Mouse (Mus musculus): ENCODE results near the gene Myg1. TPM values are rescaled to one million over a fixed set of nuclear protein-coding genes. Genes with fewer than 3 reads are reported as not detected.

Myg1 gene
- polyA plus RNA-seq, 1 experiment from 2014 or later = 78.4 TPM

- DNase-seq (ENCODE audit: low spot score) (no peak), ATAC-seq (ENCODE audit: low FRiP score) (no peak)
- Histone ChIP-seq H3K9me3 (ENCODE audit: control insufficient read depth, low read length) (no peaks in the 10 kb centered on the region), H3K4me1 (replicated peaks; ENCODE audit: control insufficient read depth, insufficient read depth, low read length) (peaks cover 9% of the 10 kb centered on the region), H3K27me3 (ENCODE audit: control insufficient read depth, insufficient read depth, low read length) (no peaks in the 10 kb centered on the region), H3K4me2 (replicated peaks) (no peak overlapping the region), H3K27ac (no peak overlapping the region), H3K4me3 (replicated peaks; ENCODE audit: low read length) (no peak overlapping the region), H3K9ac (no peak overlapping the region), H3K36me3 (replicated peaks; ENCODE audit: control insufficient read depth, insufficient read depth) (peaks cover 71% of the 10 kb centered on the region)
- WGBS = 94% methylated on average over 4 of the region's 4 CpGs
Observed at GRCm38 (mm10) chr15:102336946-102337345, 5.4 kb downstream of the Myg1 start.

GRCm38 (mm10) chr15:102339612-102340011 is 8.1 kb downstream of the Myg1 start:
- Histone ChIP-seq H3K9me3 (ENCODE audit: control insufficient read depth, low read length) (no peaks in the 10 kb centered on the region), H3K27ac (no peak overlapping the region), H3K4me3 (replicated peaks; ENCODE audit: low read length) (no peak overlapping the region), H3K36me3 (replicated peaks; ENCODE audit: control insufficient read depth, insufficient read depth) (peaks cover 60% of the 10 kb centered on the region), H3K9ac (no peak overlapping the region), H3K4me2 (replicated peaks) (no peak overlapping the region), H3K4me1 (replicated peaks; ENCODE audit: control insufficient read depth, insufficient read depth, low read length) (no peaks in the 10 kb centered on the region), H3K27me3 (ENCODE audit: control insufficient read depth, insufficient read depth, low read length) (no peaks in the 10 kb centered on the region)
- 82% methylated on average over 5 of the region's 5 CpGs for WGBS
- no peak for DNase-seq (ENCODE audit: low spot score)
- ATAC-seq (ENCODE audit: low FRiP score) = no peak

DNA sequence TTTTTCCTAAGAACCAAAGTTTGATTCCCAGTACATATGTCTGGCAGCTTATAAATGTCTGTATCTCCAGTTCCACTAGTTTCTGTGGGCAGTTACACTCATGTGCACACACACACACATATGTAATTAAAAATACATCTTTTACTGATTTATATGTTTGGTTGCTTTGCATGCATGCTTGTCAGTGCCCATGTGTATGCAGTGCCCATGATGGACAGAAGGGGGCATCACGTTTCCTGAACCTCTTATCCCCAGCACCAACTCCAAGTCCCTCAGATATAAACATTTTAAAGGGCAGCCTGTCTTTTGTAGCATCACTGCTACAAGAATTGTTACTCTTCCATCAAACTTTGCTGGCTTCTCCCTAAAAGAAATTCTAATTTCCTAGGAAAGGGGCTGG is 10.1 kb downstream of the Myg1 start:
- no peak overlapping the region for H3K9ac ChIP-seq
- H3K9me3 ChIP-seq (ENCODE audit: control insufficient read depth, low read length) = no peaks in the 10 kb centered on the region
- H3K27ac ChIP-seq = no peak overlapping the region
- ATAC-seq (ENCODE audit: low FRiP score) (no peak), DNase-seq (ENCODE audit: low spot score) (no peak)
- no peaks in the 10 kb centered on the region for H3K27me3 ChIP-seq (ENCODE audit: control insufficient read depth, insufficient read depth, low read length)
- no peak overlapping the region for H3K4me3 ChIP-seq (replicated peaks; ENCODE audit: low read length)
- no peaks in the 10 kb centered on the region for H3K4me1 ChIP-seq (replicated peaks; ENCODE audit: control insufficient read depth, insufficient read depth, low read length)
- whole genome bisulfite sequencing = 7% methylated on average over 1 of the region's 1 CpGs
- H3K36me3 ChIP-seq (replicated peaks; ENCODE audit: control insufficient read depth, insufficient read depth) = peaks cover 53% of the 10 kb centered on the region
- no peak overlapping the region for H3K4me2 ChIP-seq (replicated peaks)

- no peaks in the 10 kb centered on the region for H3K4me1 ChIP-seq (replicated peaks; ENCODE audit: control insufficient read depth, insufficient read depth, low read length)
- DNase-seq (ENCODE audit: low spot score) = no peak
- H3K27ac ChIP-seq = no peak overlapping the region
- no peak for ATAC-seq (ENCODE audit: low FRiP score)
- no peak overlapping the region for H3K4me2 ChIP-seq (replicated peaks)
- no peaks in the 10 kb centered on the region for H3K9me3 ChIP-seq (ENCODE audit: control insufficient read depth, low read length)
- H3K9ac ChIP-seq = no peak overlapping the region
- H3K4me3 ChIP-seq (replicated peaks; ENCODE audit: low read length) = no peak overlapping the region
- H3K27me3 ChIP-seq (ENCODE audit: control insufficient read depth, insufficient read depth, low read length) = no peaks in the 10 kb centered on the region
- peaks cover 25% of the 10 kb centered on the region for H3K36me3 ChIP-seq (replicated peaks; ENCODE audit: control insufficient read depth, insufficient read depth)
- 96% methylated on average over 3 of the region's 3 CpGs for WGBS
Observed at GRCm38 (mm10) chr15:102344490-102344889, 13.0 kb downstream of the Myg1 start.

DNA sequence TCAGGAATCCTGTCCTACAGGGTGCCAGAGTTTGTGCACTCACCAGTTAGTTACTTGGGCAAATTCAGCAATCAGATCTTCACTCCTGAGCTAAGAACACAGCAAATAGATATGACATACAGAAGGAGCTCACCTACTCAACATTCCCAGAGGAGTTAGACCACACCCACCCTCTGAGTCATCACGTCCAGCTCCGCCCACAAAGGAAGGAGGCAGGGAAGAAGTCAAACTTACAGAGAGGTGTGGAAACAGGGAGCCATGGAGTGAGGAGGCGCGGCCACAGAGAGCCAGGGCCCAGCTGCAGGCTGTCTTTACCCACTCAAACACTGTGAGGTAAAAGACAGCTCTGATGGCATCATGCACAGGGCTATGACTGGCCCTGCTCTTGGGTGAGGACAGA is 14.9 kb downstream of the Myg1 start:
- Histone ChIP-seq H3K9me3 (ENCODE audit: control insufficient read depth, low read length) (no peaks in the 10 kb centered on the region), H3K4me2 (replicated peaks) (no peak overlapping the region), H3K27ac (no peak overlapping the region), H3K27me3 (ENCODE audit: control insufficient read depth, insufficient read depth, low read length) (no peaks in the 10 kb centered on the region), H3K4me1 (replicated peaks; ENCODE audit: control insufficient read depth, insufficient read depth, low read length) (peaks cover 6% of the 10 kb centered on the region), H3K9ac (no peak overlapping the region), H3K4me3 (replicated peaks; ENCODE audit: low read length) (no peak overlapping the region), H3K36me3 (replicated peaks; ENCODE audit: control insufficient read depth, insufficient read depth) (peaks cover 18% of the 10 kb centered on the region; the same call in 1 of the 2 replicates)
- 73% methylated on average over 4 of the region's 4 CpGs for WGBS
- no peak for DNase-seq (ENCODE audit: low spot score)
- ATAC-seq (ENCODE audit: low FRiP score) = no peak

- H3K36me3 ChIP-seq (replicated peaks; ENCODE audit: control insufficient read depth, insufficient read depth) = peaks cover 11% of the 10 kb centered on the region; the same call in 1 of the 2 replicates
- peak within 1 kb of the TSS; percentile 69 for H3K4me3 ChIP-seq (replicated peaks; ENCODE audit: low read length)
- H3K9me3 ChIP-seq (ENCODE audit: control insufficient read depth, low read length) = no peaks in the 10 kb centered on the region
- peak within 1 kb of the TSS; percentile 71 for H3K4me2 ChIP-seq (replicated peaks)
- H3K27ac ChIP-seq = peak within 1 kb of the TSS; percentile 55
- under 1% methylated on average over 56 of the region's 56 CpGs for WGBS
- DNase-seq (ENCODE audit: low spot score) = peak; percentile 98
- peaks cover 9% of the 10 kb centered on the region for H3K4me1 ChIP-seq (replicated peaks; ENCODE audit: control insufficient read depth, insufficient read depth, low read length)
- H3K27me3 ChIP-seq (ENCODE audit: control insufficient read depth, insufficient read depth, low read length) = no peaks in the 10 kb centered on the region
- ATAC-seq (ENCODE audit: low FRiP score) = peak; percentile 90
- peak within 1 kb of the TSS; percentile 76 for H3K9ac ChIP-seq
Observed at GRCm38 (mm10) chr15:102350138-102350941, 18.8 kb downstream of the Myg1 start, which contains the start of gene Aaas. Gene Aaas (minus strand): TSS chr15:102350771.

GRCm38 (mm10) chr15:102350942-102351291 is 19.4 kb downstream of the Myg1 start:
- Histone ChIP-seq H3K27me3 (ENCODE audit: control insufficient read depth, insufficient read depth, low read length) (peaks cover 5% of the 10 kb centered on the region), H3K9ac (peak overlapping the region; percentile 57), H3K36me3 (replicated peaks; ENCODE audit: control insufficient read depth, insufficient read depth) (0 out of 2 replicates have a peak, but pooled peaks cover 5% of the 10 kb centered on the region), H3K9me3 (ENCODE audit: control insufficient read depth, low read length) (no peaks in the 10 kb centered on the region), H3K27ac (0 out of 2 replicates have a peak overlapping the region, but pooled peaks have one; percentile 20), H3K4me1 (replicated peaks; ENCODE audit: control insufficient read depth, insufficient read depth, low read length) (peaks cover 13% of the 10 kb centered on the region), H3K4me3 (replicated peaks; ENCODE audit: low read length) (peak overlapping the region; percentile 69), H3K4me2 (replicated peaks) (peak overlapping the region; percentile 71)
- 12% methylated on average over 11 of the region's 11 CpGs for WGBS
- ATAC-seq (ENCODE audit: low FRiP score) = peak; percentile 24
- DNase-seq (ENCODE audit: low spot score) = no peak

GRCm38 (mm10) chr15:102352177-102352576 is 20.7 kb downstream of the Myg1 start:
- Histone ChIP-seq H3K27me3 (ENCODE audit: control insufficient read depth, insufficient read depth, low read length) (peaks cover 18% of the 10 kb centered on the region), H3K9me3 (ENCODE audit: control insufficient read depth, low read length) (no peaks in the 10 kb centered on the region), H3K4me1 (replicated peaks; ENCODE audit: control insufficient read depth, insufficient read depth, low read length) (peaks cover 18% of the 10 kb centered on the region), H3K4me2 (replicated peaks) (no peak overlapping the region), H3K9ac (no peak overlapping the region), H3K4me3 (replicated peaks; ENCODE audit: low read length) (no peak overlapping the region), H3K27ac (no peak overlapping the region), H3K36me3 (replicated peaks; ENCODE audit: control insufficient read depth, insufficient read depth) (no peaks in the 10 kb centered on the region)
- 58% methylated on average over 2 of the region's 2 CpGs for WGBS
- DNase-seq (ENCODE audit: low spot score) (no peak), ATAC-seq (ENCODE audit: low FRiP score) (no peak)

GRCm38 (mm10) chr15:102353986-102354385 is 22.5 kb downstream of the Myg1 start:
- Histone ChIP-seq H3K4me3 (replicated peaks; ENCODE audit: low read length) (no peak overlapping the region), H3K4me2 (replicated peaks) (no peak overlapping the region), H3K9me3 (ENCODE audit: control insufficient read depth, low read length) (no peaks in the 10 kb centered on the region), H3K4me1 (replicated peaks; ENCODE audit: control insufficient read depth, insufficient read depth, low read length) (peaks cover 27% of the 10 kb centered on the region), H3K36me3 (replicated peaks; ENCODE audit: control insufficient read depth, insufficient read depth) (no peaks in the 10 kb centered on the region), H3K9ac (no peak overlapping the region), H3K27me3 (ENCODE audit: control insufficient read depth, insufficient read depth, low read length) (peaks cover 35% of the 10 kb centered on the region), H3K27ac (no peak overlapping the region)
- ATAC-seq (ENCODE audit: low FRiP score) (no peak), DNase-seq (ENCODE audit: low spot score) (no peak)
- 89% methylated on average over 2 of the region's 2 CpGs for WGBS
